Mouse (Mus musculus): ENCODE data around the gene Evi5.

GRCm38 (mm10) chr5:107834287-107834686, 40.6 kb downstream of the Evi5 start:
- TF ChIP-seq CTCF (IDR thresholded peaks at IDR 0.05; ENCODE audit: borderline replicate concordance, extremely low read depth, insufficient read depth, insufficient read length) (no peak), POLR2A (IDR thresholded peaks at IDR 0.05; ENCODE audit: borderline replicate concordance, extremely low read depth, insufficient read depth, insufficient read length, poor library complexity, severe bottlenecking) (no peak)
